Comparison of ENCODE assay signal across 9 mouse cellular contexts in the genomic region with DNA sequence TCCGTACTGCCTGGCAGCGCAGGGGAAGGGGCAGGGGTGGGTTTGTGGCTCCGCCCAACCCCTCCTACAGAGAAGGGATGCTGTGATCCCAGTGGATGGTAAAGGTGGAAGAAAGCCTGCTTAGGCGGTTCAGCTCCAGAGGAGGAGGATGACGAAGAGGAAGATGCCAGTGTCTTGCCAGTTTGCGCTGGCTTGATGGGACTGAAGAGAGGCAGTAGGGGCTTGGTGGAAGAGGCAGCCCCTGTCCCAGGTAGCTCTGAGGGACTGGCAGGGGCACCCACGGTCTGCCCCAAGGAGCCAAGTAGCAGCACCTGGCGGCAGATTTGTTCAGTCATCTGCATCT. TPM values are rescaled to one million over a fixed set of nuclear protein-coding genes. Genes with fewer than 3 reads are reported as not detected.
A peak's percentile ranks its signal among the peaks of the same experiment; 100 is the strongest.
DNase-seq lines count a peak whose midpoint lies in the region; ATAC-seq and TF ChIP-seq lines count a peak whose summit lies in the region.
"Had no signal": no experiment of that assay in that cellular context is flagged by ENCODE, and none has a peak within 500 bp of the region (broad histone marks: within the 10 kb centered on the region; RNA-seq: fewer than 3 reads in every experiment).

No protein-coding gene starts in this region.

- DNase-seq in cerebellum, adult 2 months = peak in 1 of 2 experiments; percentile 50
- DNase-seq in right cerebral cortex, postnatal 25 days = peak; percentile 24
- DNase-seq in right cerebral cortex, adult 2 months (ENCODE audit: low spot score in 2 of 2) = no peak
- DNase-seq in liver, embryonic 14.5 days (ENCODE audit: low read depth in 3 of 3, low spot score in 3 of 3) = no peak
- DNase-seq in c-Kit-positive CD71-positive TER-119-positive erythroid progenitor cells, embryonic 14.5 days (ENCODE audit: low spot score) = no peak
- DNase-seq in Muller cell, postnatal 12 days (ENCODE audit: inconsistent ontology term) = no peak
- no peak for DNase-seq in retina, postnatal 1 day

- no peak for TF ChIP-seq EP300 in liver, embryonic 14.5 days (IDR thresholded peaks at IDR 0.05; ENCODE audit: low read depth)

- no peak overlapping the region for H3K9ac ChIP-seq in liver, embryonic 14.5 days (replicated peaks)

- peak overlapping the region; percentile 72; the same call in 1 of the 2 replicates for H3K4me2 ChIP-seq in liver, embryonic 14.5 days (ENCODE audit: low read depth)

- no peak for TF ChIP-seq CTCF in cerebellum, adult 2 months (IDR thresholded peaks at IDR 0.05; ENCODE audit: borderline replicate concordance, insufficient read depth, low read depth, low read length)
- no peak for TF ChIP-seq CTCF in liver, embryonic 14.5 days (IDR thresholded peaks at IDR 0.05; ENCODE audit: low read depth)

- 37% methylated on average over 8 of the region's 8 CpGs for WGBS in cerebellum, adult 2 months
- WGBS in liver, embryonic 14.5 days (ENCODE audit: insufficient replicate concordance) = 40% methylated on average over 8 of the region's 8 CpGs

- no peaks in the 10 kb centered on the region for H3K9me3 ChIP-seq in liver, embryonic 14.5 days (ENCODE audit: control insufficient read depth, low read length)

- peaks cover 20% of the 10 kb centered on the region for H3K4me1 ChIP-seq in cerebellum, adult 2 months (ENCODE audit: control insufficient read depth, insufficient read depth, low read length)
- peaks cover 0 to 5% of the 10 kb centered on the region in 2 experiments; a peak in 1 of 4 replicates for H3K4me1 ChIP-seq in liver, embryonic 14.5 days (replicated peaks; ENCODE audit: control insufficient read depth in 2 of 2, insufficient read depth in 2 of 2, low read length in 1 of 2)

- no peaks in the 10 kb centered on the region for H3K36me3 ChIP-seq in liver, embryonic 14.5 days (replicated peaks; ENCODE audit: control insufficient read depth, insufficient read depth, low read depth)

- H3K4me3 ChIP-seq in cerebellum, adult 2 months (replicated peaks; ENCODE audit: insufficient read depth, low read depth, low read length) = peak overlapping the region; percentile 14
- no peak overlapping the region for H3K4me3 ChIP-seq in liver, embryonic 14.5 days (ENCODE audit: insufficient read depth in 1 of 2, low read depth in 2 of 2, low read length in 2 of 2)

- H3K27ac ChIP-seq in cerebellum, adult 2 months (ENCODE audit: insufficient read depth, low read length) = no peak overlapping the region
- H3K27ac ChIP-seq in liver, embryonic 14.5 days = no peak overlapping the region

- ATAC-seq in cerebellum, adult (ENCODE audit: insufficient number of reproducible peaks, low FRiP score, low TSS enrichment) = no peak
- no peak for ATAC-seq in liver, embryonic 14.5 days (ENCODE audit: insufficient read depth)

- no peak for TF ChIP-seq POLR2A in cerebellum, adult 2 months (IDR thresholded peaks at IDR 0.05; ENCODE audit: borderline replicate concordance, insufficient read depth, low read length)

- no peaks in the 10 kb centered on the region for H3K27me3 ChIP-seq in cerebellum, adult 2 months (ENCODE audit: control insufficient read depth, insufficient read depth, low read length)
- H3K27me3 ChIP-seq in liver, embryonic 14.5 days (ENCODE audit: control insufficient read depth, insufficient read depth, low read length) = peaks cover 33% of the 10 kb centered on the region

RNA-seq across cellular contexts. Expression of gene Mettl3, which starts 9.9 kb away (rescaled TPM):
- 36.4 and 40.6 TPM in 2 replicates for polyA plus RNA-seq in cerebellum, adult 2 months (2012; rRNA removed)
- 14.5 and 15.3 TPM in 2 replicates for polyA plus RNA-seq in liver, embryonic 14.5 days (2012; rRNA removed)
- 18.1 and 18.2 TPM in 2 replicates for polyA plus RNA-seq in liver, embryonic 14.5 days (2014; fragmentation: Nextera tagmentation; extraction: Ambion mirVana)

RNA-seq across cellular contexts. Expression of gene Sall2, which starts 13.8 kb away (rescaled TPM):
- polyA plus RNA-seq in cerebellum, adult 2 months (2012; rRNA removed) = 60.0 TPM in 2 replicates
- polyA plus RNA-seq in liver, embryonic 14.5 days (2012; rRNA removed) = 0.76 and 0.84 TPM in 2 replicates
- polyA plus RNA-seq in liver, embryonic 14.5 days (2014; fragmentation: Nextera tagmentation; extraction: Ambion mirVana) = 0.54 and 0.66 TPM in 2 replicates

RNA-seq across cellular contexts. Expression of gene Rab2b, which starts 35.4 kb away (rescaled TPM):
- 37.0 and 37.7 TPM in 2 replicates for polyA plus RNA-seq in cerebellum, adult 2 months (2012; rRNA removed)
- 2.9 and 3.1 TPM in 2 replicates for polyA plus RNA-seq in liver, embryonic 14.5 days (2012; rRNA removed)
- polyA plus RNA-seq in liver, embryonic 14.5 days (2014; fragmentation: Nextera tagmentation; extraction: Ambion mirVana) = 1.9 and 2.6 TPM in 2 replicates

RNA-seq across cellular contexts. Expression of gene Tox4, which starts 35.8 kb away (rescaled TPM):
- 40.2 and 45.2 TPM in 2 replicates for polyA plus RNA-seq in cerebellum, adult 2 months (2012; rRNA removed)
- polyA plus RNA-seq in liver, embryonic 14.5 days (2012; rRNA removed) = 8.5 and 10.1 TPM in 2 replicates
- polyA plus RNA-seq in liver, embryonic 14.5 days (2014; fragmentation: Nextera tagmentation; extraction: Ambion mirVana) = 16.6 and 17.2 TPM in 2 replicates

RNA-seq across cellular contexts. Expression of gene Olfr1513, which starts 41.4 kb away (rescaled TPM):
- not detected in 2 replicates for polyA plus RNA-seq in cerebellum, adult 2 months (2012; rRNA removed)
- polyA plus RNA-seq in liver, embryonic 14.5 days (2012; rRNA removed) = not detected in 2 replicates
- polyA plus RNA-seq in liver, embryonic 14.5 days (2014; fragmentation: Nextera tagmentation; extraction: Ambion mirVana) = not detected in 2 replicates
- polyA plus RNA-seq: gonadal fat pad, adult 2 months had no signal

Comparison
In these comparisons a context has a peak if more than half of its experiments do, and no peak if none do; other contexts are left out.
1. RNA of gene Sall2, which starts 13.8 kb away (polyA plus RNA-seq): 60.0 TPM in cerebellum, adult 2 months; 0.54 to 0.84 TPM in liver, embryonic 14.5 days; every median in the first group is over 10 times any median in the second.